Mouse (Mus musculus): ENCODE data around the gene Bcas1. TPM values are rescaled to one million over a fixed set of nuclear protein-coding genes. Genes with fewer than 3 reads are reported as not detected.
A peak's percentile ranks its signal among the peaks of the same experiment; 100 is the strongest.

Gene Bcas1
- 16.7 and 20.0 TPM in 2 replicates for polyA plus RNA-seq (2015; fragmentation: Nextera tagmentation; extraction: Ambion mirVana)

DNA sequence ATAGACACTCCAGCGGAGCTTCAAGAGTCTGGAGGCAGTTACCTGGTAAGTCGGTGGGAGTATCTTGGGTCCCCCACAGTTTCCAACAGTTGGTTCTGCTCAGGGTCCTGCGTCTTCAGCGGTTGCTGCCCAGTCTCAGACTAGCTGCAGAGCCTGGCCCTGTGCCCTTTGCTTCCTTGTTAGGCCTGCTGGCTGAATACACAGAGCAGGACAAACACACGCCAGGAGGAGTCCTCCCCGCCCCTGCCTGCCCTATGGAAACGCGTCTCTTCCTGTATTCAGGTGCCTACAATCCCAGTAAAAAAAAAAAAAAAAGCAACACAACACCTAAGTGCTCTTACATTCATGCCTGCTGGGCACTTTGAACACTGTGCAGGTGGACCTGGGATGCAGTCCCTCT is at the start of gene Bcas1:
Gene Bcas1, minus strand, starts transcription at position 142 of the 400 bp plus-strand sequence.
- Histone ChIP-seq H3K36me3 (ENCODE audit: control insufficient read depth, insufficient read depth, low read length) (no peaks in the 10 kb centered on the region), H3K4me3 (ENCODE audit: low read length) (no peak within 1 kb of the TSS), H3K9me3 (ENCODE audit: control insufficient read depth, low read length) (no peaks in the 10 kb centered on the region), H3K27ac (ENCODE audit: low read depth, low read length) (no peak within 1 kb of the TSS), H3K27me3 (replicated peaks; ENCODE audit: control insufficient read depth, insufficient read depth, low read length) (no peaks in the 10 kb centered on the region), H3K4me2 (ENCODE audit: low read length) (no peak within 1 kb of the TSS), H3K9ac (ENCODE audit: low read depth, low read length) (no peak within 1 kb of the TSS), H3K4me1 (ENCODE audit: control insufficient read depth, insufficient read depth, low read depth, low read length) (no peaks in the 10 kb centered on the region)
- ATAC-seq: no peak
- 82% methylated on average over 8 of the region's 8 CpGs for WGBS

DNA sequence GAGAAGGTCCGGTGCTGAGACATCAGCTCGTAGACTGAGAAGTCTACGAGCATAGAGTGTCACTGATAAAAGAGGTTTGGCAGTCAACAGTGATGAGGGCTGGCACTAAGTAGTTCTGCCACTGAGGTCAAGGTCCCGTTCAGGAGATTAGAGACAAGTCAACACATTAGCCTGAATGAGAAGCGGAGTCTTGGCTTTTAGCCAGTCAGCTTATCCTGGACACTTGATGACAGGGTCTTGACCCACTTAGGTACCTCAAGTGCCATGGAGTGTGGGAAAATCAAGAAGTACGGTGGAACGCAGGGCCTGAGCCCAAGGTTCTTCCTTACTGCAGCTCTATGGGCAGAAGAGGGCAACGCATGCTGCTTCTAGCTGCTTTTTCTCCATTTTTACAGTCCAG is 49.0 kb upstream of the Bcas1 start:
- H3K9me3 ChIP-seq (ENCODE audit: control insufficient read depth, low read length): no peaks in the 10 kb centered on the region
- H3K27ac ChIP-seq (ENCODE audit: low read depth, low read length): no peak overlapping the region
- no peaks in the 10 kb centered on the region for H3K4me1 ChIP-seq (ENCODE audit: control insufficient read depth, insufficient read depth, low read depth, low read length)
- no peaks in the 10 kb centered on the region for H3K27me3 ChIP-seq (replicated peaks; ENCODE audit: control insufficient read depth, insufficient read depth, low read length)
- no peaks in the 10 kb centered on the region for H3K36me3 ChIP-seq (ENCODE audit: control insufficient read depth, insufficient read depth, low read length)
- no peak overlapping the region for H3K9ac ChIP-seq (ENCODE audit: low read depth, low read length)
- no peak overlapping the region for H3K4me2 ChIP-seq (ENCODE audit: low read length)
- no peak overlapping the region for H3K4me3 ChIP-seq (ENCODE audit: low read length)
- WGBS: 88% methylated on average over 8 of the region's 8 CpGs
- no peak for ATAC-seq

DNA sequence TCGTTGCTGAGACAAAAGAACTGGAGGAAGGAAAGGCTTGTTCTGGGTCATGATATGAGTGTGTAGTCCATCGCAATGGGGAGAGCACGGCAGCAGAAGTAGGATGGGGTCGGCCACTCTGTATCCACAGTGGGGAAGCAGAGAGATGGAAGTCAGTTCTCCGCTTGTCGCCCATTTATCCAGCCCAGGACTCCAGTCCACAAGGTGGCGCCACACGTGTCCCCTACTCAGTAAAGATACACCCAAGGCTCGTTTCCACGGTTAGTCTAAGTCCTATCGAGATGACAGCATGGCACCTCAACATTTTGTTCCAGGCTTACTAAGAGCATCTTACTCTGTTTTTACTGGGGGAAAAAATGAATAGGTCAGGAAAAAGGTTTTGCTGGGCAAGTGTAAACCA is 48.6 kb upstream of the Bcas1 start:
- Histone ChIP-seq H3K4me3 (ENCODE audit: low read length) (no peak overlapping the region), H3K4me1 (ENCODE audit: control insufficient read depth, insufficient read depth, low read depth, low read length) (no peaks in the 10 kb centered on the region), H3K27me3 (replicated peaks; ENCODE audit: control insufficient read depth, insufficient read depth, low read length) (no peaks in the 10 kb centered on the region), H3K9me3 (ENCODE audit: control insufficient read depth, low read length) (no peaks in the 10 kb centered on the region), H3K27ac (ENCODE audit: low read depth, low read length) (no peak overlapping the region), H3K9ac (ENCODE audit: low read depth, low read length) (no peak overlapping the region), H3K36me3 (ENCODE audit: control insufficient read depth, insufficient read depth, low read length) (no peaks in the 10 kb centered on the region), H3K4me2 (ENCODE audit: low read length) (no peak overlapping the region)
- ATAC-seq: no peak
- WGBS: 90% methylated on average over 11 of the region's 11 CpGs

DNA sequence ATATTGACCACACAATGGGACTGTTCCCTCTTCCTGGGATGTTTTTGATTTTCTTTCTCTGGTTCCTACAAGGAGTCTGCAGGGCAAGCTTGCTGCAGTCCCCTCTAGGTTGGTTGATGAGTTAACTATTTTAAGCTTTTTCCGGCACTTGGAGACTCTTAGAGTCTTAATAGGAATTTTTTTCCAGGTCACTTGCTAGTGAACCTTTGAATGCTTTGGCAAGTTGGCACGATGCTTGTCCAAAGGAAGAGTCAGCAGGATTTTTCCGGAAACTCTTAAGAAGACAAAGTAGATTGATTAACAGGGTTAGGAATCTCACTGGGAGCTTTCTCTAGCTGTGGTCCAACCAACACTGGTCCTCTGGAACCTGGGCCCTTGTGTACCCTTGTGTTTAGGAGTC is 47.5 kb upstream of the Bcas1 start:
- Histone ChIP-seq H3K36me3 (ENCODE audit: control insufficient read depth, insufficient read depth, low read length) (no peaks in the 10 kb centered on the region), H3K9ac (ENCODE audit: low read depth, low read length) (no peak overlapping the region), H3K9me3 (ENCODE audit: control insufficient read depth, low read length) (no peaks in the 10 kb centered on the region), H3K27ac (ENCODE audit: low read depth, low read length) (no peak overlapping the region), H3K4me3 (ENCODE audit: low read length) (no peak overlapping the region), H3K27me3 (replicated peaks; ENCODE audit: control insufficient read depth, insufficient read depth, low read length) (no peaks in the 10 kb centered on the region; the same call in 1 of the 2 replicates), H3K4me2 (ENCODE audit: low read length) (no peak overlapping the region), H3K4me1 (ENCODE audit: control insufficient read depth, insufficient read depth, low read depth, low read length) (no peaks in the 10 kb centered on the region)
- no peak for ATAC-seq
- 53% methylated on average over 3 of the region's 3 CpGs for WGBS

DNA sequence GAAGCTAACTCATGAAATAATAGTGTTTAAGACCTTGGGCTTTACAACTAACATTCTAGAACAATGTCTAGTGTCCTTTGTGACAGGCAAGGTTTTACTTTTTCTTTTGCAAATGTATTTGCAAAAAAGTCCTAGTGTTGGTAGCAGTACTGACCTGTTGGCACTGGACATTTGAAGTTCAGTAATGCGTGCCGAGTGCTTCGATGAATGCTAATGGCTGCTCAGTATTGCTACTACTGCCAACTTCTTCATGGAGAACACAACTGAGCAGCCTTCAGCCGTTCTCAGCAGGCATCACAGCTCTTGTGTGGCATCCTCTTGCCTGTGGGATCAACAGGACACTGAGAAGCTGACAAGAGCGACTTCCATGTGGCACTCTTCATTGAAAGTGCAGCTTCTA is 46.5 kb upstream of the Bcas1 start:
- 95% methylated on average over 5 of the region's 5 CpGs for WGBS
- no peaks in the 10 kb centered on the region for H3K36me3 ChIP-seq (ENCODE audit: control insufficient read depth, insufficient read depth, low read length)

DNA sequence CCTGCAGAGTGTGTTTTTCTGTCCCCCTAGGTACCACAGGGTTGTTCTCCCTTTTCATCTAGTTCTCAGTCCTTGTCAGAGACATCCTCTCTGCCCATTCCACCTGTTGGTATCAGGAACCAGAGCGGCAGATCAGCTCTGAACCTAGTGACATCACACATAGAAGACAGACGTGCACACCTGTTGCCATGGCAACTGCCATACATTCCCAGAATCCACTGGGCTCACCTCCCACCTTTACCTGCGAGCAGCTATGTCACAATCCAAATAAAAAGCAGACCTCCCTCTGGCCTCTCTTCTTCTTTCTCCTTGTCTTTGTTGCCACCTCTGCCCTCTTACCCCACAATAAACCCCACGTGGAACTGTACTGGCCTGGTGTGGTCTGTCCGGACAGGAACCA is 42.9 kb upstream of the Bcas1 start:
- no peak for ATAC-seq
- Histone ChIP-seq H3K9ac (ENCODE audit: low read depth, low read length) (no peak overlapping the region), H3K9me3 (ENCODE audit: control insufficient read depth, low read length) (no peaks in the 10 kb centered on the region), H3K4me1 (ENCODE audit: control insufficient read depth, insufficient read depth, low read depth, low read length) (peaks cover 4% of the 10 kb centered on the region; the same call in 1 of the 2 replicates), H3K4me3 (ENCODE audit: low read length) (no peak overlapping the region), H3K27me3 (replicated peaks; ENCODE audit: control insufficient read depth, insufficient read depth, low read length) (no peaks in the 10 kb centered on the region; the same call in 1 of the 2 replicates), H3K4me2 (ENCODE audit: low read length) (no peak overlapping the region), H3K36me3 (ENCODE audit: control insufficient read depth, insufficient read depth, low read length) (no peaks in the 10 kb centered on the region), H3K27ac (ENCODE audit: low read depth, low read length) (no peak overlapping the region)
- WGBS: 65% methylated on average over 5 of the region's 5 CpGs

More for the DNA sequence above, 46.5 kb upstream of the Bcas1 start:
- no peak overlapping the region for H3K4me3 ChIP-seq (ENCODE audit: low read length)
- H3K4me1 ChIP-seq (ENCODE audit: control insufficient read depth, insufficient read depth, low read depth, low read length): peaks cover 4% of the 10 kb centered on the region; the same call in 1 of the 2 replicates
- H3K27ac ChIP-seq (ENCODE audit: low read depth, low read length): no peak overlapping the region
- no peaks in the 10 kb centered on the region; the same call in 1 of the 2 replicates for H3K27me3 ChIP-seq (replicated peaks; ENCODE audit: control insufficient read depth, insufficient read depth, low read length)
- no peak for ATAC-seq
- H3K9ac ChIP-seq (ENCODE audit: low read depth, low read length): no peak overlapping the region
- no peaks in the 10 kb centered on the region for H3K9me3 ChIP-seq (ENCODE audit: control insufficient read depth, low read length)
- no peak overlapping the region for H3K4me2 ChIP-seq (ENCODE audit: low read length)

DNA sequence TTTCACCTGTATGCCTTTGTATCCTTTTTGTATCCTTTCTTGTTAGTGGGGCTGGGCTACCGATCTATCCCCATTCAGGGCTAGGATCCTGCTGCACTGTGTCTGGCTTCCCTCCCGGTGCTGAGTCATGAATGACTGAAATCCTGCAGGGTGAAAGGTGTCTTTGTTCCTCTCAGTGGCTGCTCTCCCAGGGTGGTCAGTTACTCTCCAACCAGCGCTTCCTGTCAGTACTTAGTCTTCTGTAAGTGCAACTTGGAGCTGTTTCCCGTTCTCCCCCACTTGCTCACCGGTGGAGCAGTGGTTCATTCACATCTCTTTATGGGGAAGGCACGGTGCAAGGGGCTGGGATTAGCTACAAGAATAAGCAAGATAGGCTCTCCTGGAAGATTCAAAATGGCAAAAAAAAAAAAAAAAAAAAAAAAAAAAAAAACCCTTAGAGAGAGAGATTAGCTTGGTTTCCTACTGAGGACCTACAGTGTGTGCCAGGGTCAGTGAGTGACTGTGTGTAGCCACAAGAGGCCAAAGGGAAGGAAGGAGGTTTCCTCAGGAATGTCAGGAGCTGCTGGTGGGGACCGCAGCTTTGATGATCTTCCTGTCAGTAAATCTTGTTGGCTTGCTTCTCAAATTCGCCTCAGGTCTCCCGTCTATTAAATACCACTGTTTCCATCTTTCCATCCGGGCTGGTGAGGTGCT is 42.1 kb upstream of the Bcas1 start:
- 8% methylated on average over 10 of the region's 10 CpGs for WGBS
- peaks cover 4% of the 10 kb centered on the region; the same call in 1 of the 2 replicates for H3K4me1 ChIP-seq (ENCODE audit: control insufficient read depth, insufficient read depth, low read depth, low read length)
- peak; percentile 64 for ATAC-seq
- H3K9me3 ChIP-seq (ENCODE audit: control insufficient read depth, low read length): no peaks in the 10 kb centered on the region
- H3K27me3 ChIP-seq (replicated peaks; ENCODE audit: control insufficient read depth, insufficient read depth, low read length): no peaks in the 10 kb centered on the region; the same call in 1 of the 2 replicates
- no peak overlapping the region for H3K27ac ChIP-seq (ENCODE audit: low read depth, low read length)
- H3K36me3 ChIP-seq (ENCODE audit: control insufficient read depth, insufficient read depth, low read length): no peaks in the 10 kb centered on the region
- H3K4me2 ChIP-seq (ENCODE audit: low read length): peak overlapping the region; percentile 11
- no peak overlapping the region for H3K4me3 ChIP-seq (ENCODE audit: low read length)
- no peak overlapping the region for H3K9ac ChIP-seq (ENCODE audit: low read depth, low read length)

DNA sequence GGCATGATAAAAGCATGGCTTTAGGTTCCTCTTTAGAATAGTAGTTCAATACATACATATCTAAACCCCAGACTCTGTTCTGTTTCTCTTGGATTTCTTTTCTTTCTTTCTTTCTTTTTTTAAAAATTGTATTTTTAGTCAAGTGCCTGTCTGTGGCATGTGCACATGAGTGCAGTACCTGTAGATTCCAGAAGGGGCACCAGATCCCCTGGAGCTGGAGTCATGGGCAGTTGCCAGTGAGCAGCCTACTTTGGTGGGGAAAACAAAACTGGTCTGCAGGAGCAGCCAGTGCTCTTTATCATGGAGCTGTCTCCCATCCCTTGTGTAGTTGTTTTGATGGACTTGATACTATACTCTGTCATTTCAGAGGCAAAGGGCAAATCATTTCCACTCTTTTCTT is 40.4 kb upstream of the Bcas1 start:
- H3K36me3 ChIP-seq (ENCODE audit: control insufficient read depth, insufficient read depth, low read length): no peaks in the 10 kb centered on the region
- no peak overlapping the region for H3K4me2 ChIP-seq (ENCODE audit: low read length)
- no peak overlapping the region for H3K27ac ChIP-seq (ENCODE audit: low read depth, low read length)
- H3K27me3 ChIP-seq (replicated peaks; ENCODE audit: control insufficient read depth, insufficient read depth, low read length): no peaks in the 10 kb centered on the region; the same call in 1 of the 2 replicates
- no peaks in the 10 kb centered on the region for H3K9me3 ChIP-seq (ENCODE audit: control insufficient read depth, low read length)
- no peak overlapping the region for H3K9ac ChIP-seq (ENCODE audit: low read depth, low read length)
- no peak for ATAC-seq
- H3K4me3 ChIP-seq (ENCODE audit: low read length): no peak overlapping the region
- peaks cover 4% of the 10 kb centered on the region; the same call in 1 of the 2 replicates for H3K4me1 ChIP-seq (ENCODE audit: control insufficient read depth, insufficient read depth, low read depth, low read length)

DNA sequence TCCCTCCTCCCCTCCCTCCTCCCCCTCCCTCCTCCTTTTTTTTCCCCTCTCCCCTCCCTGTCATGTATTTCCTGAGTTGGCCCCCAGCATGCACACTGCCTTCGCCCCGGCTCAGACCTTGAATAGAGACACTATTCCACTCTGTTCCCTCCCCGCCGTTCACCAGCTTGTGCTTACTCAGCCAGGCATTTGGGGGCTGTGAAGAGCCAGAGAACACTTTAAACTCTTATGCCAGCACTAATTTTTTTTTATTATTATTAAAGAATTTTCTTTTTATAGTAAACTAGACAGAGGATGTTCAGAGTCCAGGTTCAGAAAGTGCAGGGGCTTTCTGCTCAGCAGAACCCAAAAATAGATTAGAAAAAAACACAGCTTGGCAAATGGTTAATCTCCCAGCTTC is 37.2 kb upstream of the Bcas1 start:
- Histone ChIP-seq H3K27me3 (replicated peaks; ENCODE audit: control insufficient read depth, insufficient read depth, low read length) (no peaks in the 10 kb centered on the region), H3K27ac (ENCODE audit: low read depth, low read length) (no peak overlapping the region), H3K36me3 (ENCODE audit: control insufficient read depth, insufficient read depth, low read length) (no peaks in the 10 kb centered on the region), H3K9me3 (ENCODE audit: control insufficient read depth, low read length) (no peaks in the 10 kb centered on the region), H3K4me1 (ENCODE audit: control insufficient read depth, insufficient read depth, low read depth, low read length) (peaks cover 4% of the 10 kb centered on the region; the same call in 1 of the 2 replicates), H3K4me3 (ENCODE audit: low read length) (no peak overlapping the region), H3K9ac (ENCODE audit: low read depth, low read length) (no peak overlapping the region), H3K4me2 (ENCODE audit: low read length) (no peak overlapping the region)
- 45% methylated on average over 4 of the region's 4 CpGs for WGBS
- ATAC-seq: no peak
